Mouse (Mus musculus) MEL (cell line): ENCODE measurements around the gene Olfr70.

ENCODE experiments used
- ETS1 ChIP-seq: IDR thresholded peaks from 2 replicates; pipeline ENCODE4 v1.6.1; 2012; ENCODE audit warnings: low read depth, mild to moderate bottlenecking, inconsistent platforms, low read length, improper control_type of control experiment, moderate library complexity
- POLR2AphosphoS5 ChIP-seq: IDR thresholded peaks from 2 replicates; pipeline ENCODE4 v1.6.1; 2012; ENCODE audit warnings: low read depth, borderline replicate concordance, mild to moderate bottlenecking, inconsistent platforms, low read length, moderate library complexity, mixed read lengths
- RCOR1 ChIP-seq: IDR thresholded peaks from 2 replicates; pipeline ENCODE4 v1.6.1; 2012; ENCODE audit warnings: low read depth, mild to moderate bottlenecking, inconsistent platforms, low read length, improper control_type of control experiment

DNA sequence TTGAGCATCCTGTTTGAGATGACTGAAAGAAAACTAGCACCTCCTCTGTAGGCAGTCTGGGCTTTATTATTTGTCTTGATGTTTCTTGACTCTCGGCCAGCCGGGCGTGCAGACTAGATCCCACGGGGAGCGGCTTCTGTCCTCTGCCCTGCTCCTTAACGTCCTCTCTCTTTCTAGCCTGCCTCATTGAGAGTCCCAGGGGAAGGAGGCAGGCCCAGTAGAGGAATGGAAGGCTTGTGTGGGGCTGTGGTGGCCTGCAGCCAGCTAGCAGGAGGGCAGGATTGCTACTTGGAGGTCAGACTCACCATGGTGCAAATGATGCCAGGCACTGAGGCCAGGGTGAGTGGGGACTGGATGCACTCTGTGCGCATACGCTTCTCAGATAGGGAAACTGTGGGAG is 3.2 kb upstream of the Olfr70 start:
- TF ChIP-seq ETS1 (no peak), POLR2AphosphoS5 (no peak), RCOR1 (no peak)
